Mouse (Mus musculus): ENCODE data around the gene Pfdn6. TPM values are rescaled to one million over a fixed set of nuclear protein-coding genes. Genes with fewer than 3 reads are reported as not detected.
"Not testable (repeated sequence)": the region's sequence is repeated elsewhere in the genome, so short reads cannot be mapped to it uniquely, and the experiment has no call there.

Gene Pfdn6
- polyA plus RNA-seq, 1 experiment from 2014 or later = 178 TPM

DNA sequence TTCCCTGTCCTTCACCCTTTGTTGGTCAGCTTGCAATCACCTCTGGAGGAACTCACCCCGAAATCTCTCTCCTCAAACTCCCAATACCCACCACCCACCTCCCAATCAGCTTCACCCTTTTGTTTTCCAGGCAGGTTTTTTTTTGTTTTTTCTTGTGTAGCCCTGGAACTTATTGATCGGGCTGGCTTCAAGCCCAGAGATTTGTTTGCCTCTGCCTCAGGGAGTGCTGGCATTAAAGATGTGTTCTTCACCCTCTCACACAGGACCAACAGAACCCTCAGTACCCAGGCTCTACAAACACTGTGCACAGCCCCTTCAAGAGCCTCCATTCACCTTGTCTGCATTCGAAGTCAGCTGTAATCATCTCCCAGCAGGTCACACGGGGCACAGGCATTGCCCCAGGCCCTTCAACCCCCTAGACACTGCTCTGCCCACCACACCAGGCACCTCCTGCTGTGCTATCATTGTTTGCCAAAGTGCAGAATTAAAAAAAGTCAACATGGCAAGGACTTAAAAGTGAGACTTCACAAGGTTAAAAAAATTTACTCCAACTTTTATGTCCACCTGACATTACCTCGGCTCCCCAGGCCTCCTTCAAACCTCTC lies 13.9 kb upstream of the Pfdn6 start:
- Histone ChIP-seq H3K4me3 (peak overlapping the region; percentile 96), H3K27me3 (no peaks in the 10 kb centered on the region), H3K9me3 (no peaks in the 10 kb centered on the region), H3K27ac (replicated peaks) (peak overlapping the region; percentile 92; the same call in 1 of the 2 replicates), H3K9ac (peak overlapping the region; percentile 99), H3K4me1 (replicated peaks) (peaks cover 78% of the 10 kb centered on the region), H3K4me2 (peak overlapping the region; percentile 97), H3K36me3 (peaks cover 56% of the 10 kb centered on the region)
- ATAC-seq (ENCODE audit: low read depth) = no peak
- 30% methylated on average over 5 of the region's 5 CpGs for WGBS

DNA sequence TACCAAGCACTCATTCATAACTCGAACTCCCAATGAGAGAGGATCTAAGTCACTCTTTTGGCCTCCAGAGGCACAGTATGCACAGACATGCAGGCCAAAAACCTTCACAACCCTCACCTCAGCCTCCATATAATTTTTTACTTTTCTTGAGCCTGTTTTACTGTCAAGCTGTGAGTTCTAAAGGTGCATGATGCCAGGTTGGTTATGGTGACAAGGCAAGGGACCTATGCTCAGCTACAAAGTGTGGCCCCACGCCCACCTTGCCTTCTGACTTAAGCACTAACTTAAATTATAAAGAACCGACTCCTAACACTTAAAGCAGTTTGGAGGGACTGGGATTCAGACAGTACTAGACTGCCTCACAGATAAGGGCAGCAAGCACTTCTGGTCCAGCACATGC lies 13.2 kb upstream of the Pfdn6 start:
- Histone ChIP-seq H3K27me3 (no peaks in the 10 kb centered on the region), H3K9me3 (no peaks in the 10 kb centered on the region), H3K27ac (replicated peaks) (no peak overlapping the region), H3K9ac (peak overlapping the region; percentile 99), H3K4me3 (peak overlapping the region; percentile 4; the same call in 1 of the 2 replicates), H3K36me3 (peaks cover 56% of the 10 kb centered on the region), H3K4me2 (peak overlapping the region; percentile 97; the same call in 1 of the 2 replicates), H3K4me1 (replicated peaks) (peaks cover 86% of the 10 kb centered on the region)
- no peak for ATAC-seq (ENCODE audit: low read depth)
- 85% methylated on average over 3 of the region's 3 CpGs for WGBS

DNA sequence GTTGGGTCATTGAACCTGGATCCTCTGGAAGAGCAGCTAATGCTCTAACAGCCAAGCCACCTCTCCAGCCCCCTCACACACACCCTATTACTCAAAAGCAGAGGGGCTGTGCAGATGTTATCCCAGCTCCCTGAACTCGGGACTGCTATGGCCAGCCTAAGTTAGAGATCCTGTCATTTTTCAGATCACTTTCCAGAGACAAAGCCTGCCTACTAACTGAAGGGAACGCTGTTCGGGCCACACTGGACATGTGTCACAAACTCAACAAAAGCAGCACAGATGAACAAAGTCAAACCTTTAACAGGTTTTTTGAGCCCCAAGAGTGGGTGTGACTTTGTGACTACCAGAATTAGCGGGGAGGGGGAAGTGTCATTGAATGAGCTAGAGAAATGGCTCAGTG lies 12.7 kb upstream of the Pfdn6 start:
- ATAC-seq (ENCODE audit: low read depth) = no peak
- WGBS = 85% methylated on average over 4 of the region's 4 CpGs
- H3K36me3 ChIP-seq = peaks cover 56% of the 10 kb centered on the region
- H3K4me1 ChIP-seq (replicated peaks) = peaks cover 85% of the 10 kb centered on the region
- H3K4me3 ChIP-seq = peak overlapping the region; percentile 4; the same call in 1 of the 2 replicates
- H3K27me3 ChIP-seq = no peaks in the 10 kb centered on the region
- H3K27ac ChIP-seq (replicated peaks) = no peak overlapping the region
- no peaks in the 10 kb centered on the region for H3K9me3 ChIP-seq
- H3K9ac ChIP-seq = peak overlapping the region; percentile 99; the same call in 1 of the 2 replicates
- H3K4me2 ChIP-seq = peak overlapping the region; percentile 97; the same call in 1 of the 2 replicates

DNA sequence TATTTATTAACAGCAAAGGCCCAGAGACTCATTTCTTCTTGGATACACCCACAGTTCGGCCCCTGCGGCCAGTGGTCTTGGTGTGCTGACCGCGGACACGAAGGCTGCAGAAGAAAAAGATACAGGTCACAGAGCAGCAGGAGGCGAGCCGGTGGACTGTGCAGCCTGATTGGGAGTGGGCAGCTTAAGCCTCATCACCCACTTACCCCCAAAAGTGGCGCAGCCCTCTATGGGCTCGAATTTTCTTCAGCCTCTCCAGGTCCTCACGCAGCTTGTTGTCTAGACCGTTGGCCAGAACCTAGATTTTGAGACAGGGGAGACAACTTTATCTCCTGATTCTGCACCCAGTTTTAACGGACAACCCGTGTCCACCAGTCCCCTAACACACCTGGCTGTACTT lies 11.9 kb upstream of the Pfdn6 start:
- H3K4me3 ChIP-seq = peak overlapping the region; percentile 54
- ATAC-seq (ENCODE audit: low read depth); H3K9me3 ChIP-seq; H3K27me3 ChIP-seq: not testable (repeated sequence)
- H3K4me2 ChIP-seq = peak overlapping the region; percentile 93
- peaks cover 62% of the 10 kb centered on the region for H3K36me3 ChIP-seq
- H3K4me1 ChIP-seq (replicated peaks) = peaks cover 76% of the 10 kb centered on the region
- peak overlapping the region; percentile 76 for H3K9ac ChIP-seq
- peak overlapping the region; percentile 94 for H3K27ac ChIP-seq (replicated peaks)
- 72% methylated on average over 13 of the region's 13 CpGs for WGBS

DNA sequence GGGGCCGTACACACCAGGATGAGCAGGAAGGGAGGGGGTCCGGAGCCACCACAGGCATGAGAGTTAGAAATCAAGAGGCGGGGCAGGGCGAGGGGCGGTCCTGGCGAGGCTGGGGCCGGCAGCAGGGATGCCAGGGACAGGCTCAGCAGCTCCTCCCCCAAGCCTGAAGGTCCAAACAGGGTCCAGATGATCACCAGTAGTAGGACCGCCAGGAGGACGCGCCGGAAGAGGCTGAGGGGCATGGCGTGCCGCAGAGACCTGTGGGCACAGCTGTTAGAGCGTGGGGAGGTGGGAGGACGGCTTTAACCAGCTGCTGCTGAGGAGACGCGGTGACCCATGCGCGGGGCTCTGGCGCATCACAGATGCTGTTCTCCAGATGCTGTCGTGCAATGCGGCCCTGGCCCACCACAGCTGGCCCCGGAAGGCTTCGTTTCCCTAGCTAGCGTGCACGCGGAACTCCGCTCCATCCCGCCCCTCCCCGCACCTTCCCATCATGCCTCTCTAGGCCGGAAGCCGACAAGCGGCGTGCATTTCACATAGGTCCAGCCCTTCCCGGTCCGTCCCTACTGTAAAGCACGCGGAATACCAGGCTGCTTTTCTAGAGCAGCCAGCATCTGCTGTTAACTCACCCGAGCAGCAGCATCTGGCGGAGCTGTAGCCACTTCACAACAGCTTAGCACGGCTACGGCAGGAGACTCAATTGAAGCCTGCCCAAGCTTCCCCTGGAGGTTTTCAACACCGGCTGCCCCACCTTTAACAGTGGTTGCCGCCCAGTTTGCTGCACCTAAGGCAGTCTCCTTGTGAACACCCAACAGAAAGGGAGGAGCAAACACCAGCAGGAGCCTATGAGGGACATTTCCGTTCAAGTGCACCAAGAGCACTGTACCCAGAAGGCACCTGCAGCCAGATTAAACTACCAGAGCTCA lies 11.1 kb upstream of the Pfdn6 start, which contains the start of gene B3galt4:
TSS of gene B3galt4 (minus strand) at position 468 of the 926 bp plus-strand sequence.
- Histone ChIP-seq H3K4me1 (replicated peaks) (peaks cover 69% of the 10 kb centered on the region), H3K27ac (replicated peaks) (peak within 1 kb of the TSS; percentile 94), H3K4me2 (peak within 1 kb of the TSS; percentile 93), H3K9me3 (no peaks in the 10 kb centered on the region), H3K4me3 (peak within 1 kb of the TSS; percentile 54), H3K9ac (peak within 1 kb of the TSS; percentile 76), H3K36me3 (peaks cover 68% of the 10 kb centered on the region), H3K27me3 (no peaks in the 10 kb centered on the region)
- 1% methylated on average over 45 of the region's 45 CpGs for WGBS
- ATAC-seq (ENCODE audit: low read depth) = peak; percentile 73

DNA sequence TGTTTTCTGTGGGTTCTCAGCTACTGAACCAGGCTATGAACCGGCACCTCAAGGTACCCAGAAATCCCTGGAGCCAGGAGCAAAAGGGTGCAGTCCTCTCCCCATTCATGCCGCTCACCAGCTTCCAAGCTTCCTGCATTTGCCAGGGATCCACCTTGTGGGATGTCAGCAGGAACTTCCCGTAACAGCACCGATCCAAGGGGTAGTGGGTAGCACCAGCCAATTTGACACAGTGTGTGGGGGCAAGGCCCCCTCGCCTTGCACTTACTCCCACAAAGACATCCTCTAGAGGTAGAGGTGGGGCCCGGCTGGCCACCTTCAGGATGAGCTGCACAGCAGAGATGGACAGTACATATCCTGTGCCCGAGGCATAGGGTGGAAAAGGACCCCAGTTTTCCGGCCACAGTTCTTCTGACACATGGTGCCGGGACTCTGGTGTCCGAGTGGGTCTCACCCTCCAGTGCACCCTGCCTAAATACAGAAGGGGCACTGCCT lies 10.0 kb upstream of the Pfdn6 start:
- Histone ChIP-seq H3K27ac (replicated peaks) (peak overlapping the region; percentile 94), H3K9me3 (no peaks in the 10 kb centered on the region), H3K4me1 (replicated peaks) (peaks cover 68% of the 10 kb centered on the region), H3K36me3 (peaks cover 79% of the 10 kb centered on the region), H3K9ac (peak overlapping the region; percentile 76), H3K4me2 (peak overlapping the region; percentile 93), H3K27me3 (no peaks in the 10 kb centered on the region), H3K4me3 (peak overlapping the region; percentile 54)
- no peak for ATAC-seq (ENCODE audit: low read depth)
- WGBS = 79% methylated on average over 10 of the region's 10 CpGs

DNA sequence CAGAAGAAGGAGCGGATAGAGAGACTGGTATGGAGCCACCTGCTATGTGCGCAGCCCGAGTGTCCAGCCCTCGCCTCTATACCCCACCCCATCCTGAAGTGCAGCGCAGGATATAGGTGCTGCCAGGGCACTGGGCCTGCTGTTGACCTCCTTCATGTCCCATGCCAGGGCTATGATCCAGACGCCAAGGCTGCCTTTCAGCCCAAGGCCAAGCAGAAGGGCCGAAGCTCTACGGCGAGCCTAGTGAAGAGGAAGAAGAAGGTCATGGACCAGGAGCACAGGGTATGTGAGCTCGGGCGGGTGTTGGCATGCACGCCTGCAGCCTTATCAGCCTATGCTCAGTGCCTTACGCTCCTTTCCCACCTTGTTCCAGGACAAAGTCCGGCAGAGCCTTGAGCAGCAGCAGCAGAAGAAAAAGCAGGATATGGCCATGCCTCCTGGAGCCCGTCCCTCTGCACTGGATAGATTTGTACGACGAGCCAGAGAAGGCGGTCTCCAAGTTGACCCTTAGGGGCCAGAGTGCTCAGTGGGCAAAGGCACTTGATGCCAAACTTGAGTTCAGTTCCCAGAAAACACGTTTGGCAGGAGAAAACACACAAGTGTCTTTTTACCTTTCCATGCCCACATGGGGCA lies 8.9 kb upstream of the Pfdn6 start:
- H3K4me3 ChIP-seq = no peak overlapping the region
- no peak overlapping the region for H3K4me2 ChIP-seq
- H3K27me3 ChIP-seq = no peaks in the 10 kb centered on the region
- H3K27ac ChIP-seq (replicated peaks) = no peak overlapping the region
- 0 out of 2 replicates have a peak overlapping the region, but pooled peaks have one; percentile 76 for H3K9ac ChIP-seq
- WGBS = 90% methylated on average over 19 of the region's 19 CpGs
- ATAC-seq (ENCODE audit: low read depth) = no peak
- no peaks in the 10 kb centered on the region for H3K9me3 ChIP-seq
- peaks cover 85% of the 10 kb centered on the region for H3K36me3 ChIP-seq
- peaks cover 60% of the 10 kb centered on the region for H3K4me1 ChIP-seq (replicated peaks)

GRCm38 (mm10) chr17:33948090-33948904 lies 8.2 kb upstream of the Pfdn6 start:
- ATAC-seq (ENCODE audit: low read depth) = no peak
- H3K9me3 ChIP-seq = no peaks in the 10 kb centered on the region
- no peak overlapping the region for H3K4me3 ChIP-seq
- 91% methylated on average over 22 of the region's 22 CpGs for WGBS
- H3K27me3 ChIP-seq = no peaks in the 10 kb centered on the region
- peaks cover 52% of the 10 kb centered on the region for H3K4me1 ChIP-seq (replicated peaks)
- H3K36me3 ChIP-seq = peaks cover 85% of the 10 kb centered on the region
- no peak overlapping the region for H3K4me2 ChIP-seq
- H3K27ac ChIP-seq (replicated peaks) = no peak overlapping the region
- no peak overlapping the region for H3K9ac ChIP-seq

- Histone ChIP-seq H3K27ac (replicated peaks) (no peak overlapping the region), H3K36me3 (peaks cover 82% of the 10 kb centered on the region), H3K9me3 (no peaks in the 10 kb centered on the region), H3K4me1 (replicated peaks) (peaks cover 45% of the 10 kb centered on the region), H3K27me3 (no peaks in the 10 kb centered on the region), H3K4me3 (no peak overlapping the region), H3K9ac (no peak overlapping the region), H3K4me2 (no peak overlapping the region)
- WGBS = 93% methylated on average over 10 of the region's 10 CpGs
- ATAC-seq (ENCODE audit: low read depth) = no peak
Observed at GRCm38 (mm10) chr17:33947430-33948089, 7.4 kb upstream of the Pfdn6 start.

- ATAC-seq (ENCODE audit: low read depth) = no peak
- no peak overlapping the region for H3K4me3 ChIP-seq
- H3K27ac ChIP-seq (replicated peaks) = no peak overlapping the region
- peaks cover 28% of the 10 kb centered on the region for H3K4me1 ChIP-seq (replicated peaks)
- H3K27me3 ChIP-seq = no peaks in the 10 kb centered on the region
- no peak overlapping the region for H3K4me2 ChIP-seq
- peaks cover 60% of the 10 kb centered on the region for H3K36me3 ChIP-seq
- no peaks in the 10 kb centered on the region for H3K9me3 ChIP-seq
- WGBS = 93% methylated on average over 15 of the region's 15 CpGs
- H3K9ac ChIP-seq = no peak overlapping the region
Observed at GRCm38 (mm10) chr17:33943454-33943853, 3.3 kb upstream of the Pfdn6 start.

DNA sequence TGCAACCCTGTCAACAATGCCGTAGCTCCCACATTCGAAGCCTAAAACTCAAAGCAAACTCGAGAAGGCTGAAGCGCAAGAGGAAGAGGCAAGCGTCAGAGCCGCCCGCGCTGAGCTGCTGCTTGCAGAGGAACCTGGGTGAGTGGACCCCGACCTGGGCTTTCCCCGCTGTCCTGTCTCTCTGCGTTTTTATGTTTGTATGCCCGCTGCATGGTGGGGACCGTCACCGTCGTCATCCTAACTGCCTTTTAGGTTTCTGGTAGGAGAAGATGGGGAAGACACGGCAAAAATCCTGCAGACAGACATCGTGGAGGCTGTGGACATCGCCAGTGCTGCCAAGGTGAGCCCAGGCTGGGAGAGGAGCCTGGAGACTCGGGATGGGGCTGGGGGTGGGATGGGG lies 1.2 kb upstream of the Pfdn6 start:
- H3K36me3 ChIP-seq = peaks cover 58% of the 10 kb centered on the region
- no peak for ATAC-seq (ENCODE audit: low read depth)
- no peak overlapping the region for H3K27ac ChIP-seq (replicated peaks)

More for the DNA sequence above, 1.2 kb upstream of the Pfdn6 start:
- Histone ChIP-seq H3K9ac (peak overlapping the region; percentile 88), H3K4me2 (peak overlapping the region; percentile 98), H3K9me3 (no peaks in the 10 kb centered on the region), H3K27me3 (no peaks in the 10 kb centered on the region), H3K4me3 (peak overlapping the region; percentile 89), H3K4me1 (replicated peaks) (peaks cover 24% of the 10 kb centered on the region)
- WGBS = 60% methylated on average over 19 of the region's 19 CpGs
